Mouse (Mus musculus): ENCODE results near the gene Grin1. TPM values are rescaled to one million over a fixed set of nuclear protein-coding genes. Genes with fewer than 3 reads are reported as not detected.

The Grin1 gene
- total and polyA plus RNA-seq, 2 experiments from 2014 or later = 69.5 to 156 TPM

GRCm38 (mm10) chr2:25278928-25279882, 39.8 kb downstream of the Grin1 start:
- WGBS = 60% methylated on average over 13 of the region's 13 CpGs
- Histone ChIP-seq H3K4me1 (ENCODE audit: insufficient read depth, low read length) (no peaks in the 10 kb centered on the region), H3K4me2 (ENCODE audit: low read depth, low read length) (no peak overlapping the region), H3K4me3 (ENCODE audit: low read length) (no peak overlapping the region), H3K9me3 (ENCODE audit: low read length) (no peaks in the 10 kb centered on the region), H3K36me3 (ENCODE audit: insufficient read depth, low read length) (peaks cover 80% of the 10 kb centered on the region), H3K9ac (replicated peaks; ENCODE audit: low read length) (no peak overlapping the region), H3K27me3 (ENCODE audit: insufficient read depth, low read length) (no peaks in the 10 kb centered on the region), H3K27ac (no peak overlapping the region)
- peak; percentile 93 for DNase-seq (ENCODE audit: low spot score)
- peak; percentile 62 for ATAC-seq
- TF ChIP-seq CTCF (IDR thresholded peaks at IDR 0.05; ENCODE audit: low read depth) = peak; percentile 90

- H3K4me3 ChIP-seq (ENCODE audit: low read length) = peak overlapping the region; percentile 89
- no peaks in the 10 kb centered on the region for H3K9me3 ChIP-seq (ENCODE audit: low read length)
- peaks cover 54% of the 10 kb centered on the region for H3K36me3 ChIP-seq (ENCODE audit: insufficient read depth, low read length)
- no peak for DNase-seq (ENCODE audit: low spot score)
- 38% methylated on average over 16 of the region's 16 CpGs for WGBS
- no peak for TF ChIP-seq CTCF (IDR thresholded peaks at IDR 0.05; ENCODE audit: low read depth)
- H3K9ac ChIP-seq (replicated peaks; ENCODE audit: low read length) = peak overlapping the region; percentile 79
- peak overlapping the region; percentile 87 for H3K27ac ChIP-seq
- peak overlapping the region; percentile 95 for H3K4me2 ChIP-seq (ENCODE audit: low read depth, low read length)
- H3K4me1 ChIP-seq (ENCODE audit: insufficient read depth, low read length) = peaks cover 20% of the 10 kb centered on the region
- ATAC-seq = no peak
- no peaks in the 10 kb centered on the region for H3K27me3 ChIP-seq (ENCODE audit: insufficient read depth, low read length)
Observed at GRCm38 (mm10) chr2:25273010-25273409, 46.0 kb downstream of the Grin1 start.

- no peaks in the 10 kb centered on the region for H3K9me3 ChIP-seq (ENCODE audit: low read length)
- H3K36me3 ChIP-seq (ENCODE audit: insufficient read depth, low read length) = peaks cover 49% of the 10 kb centered on the region
- peaks cover 23% of the 10 kb centered on the region for H3K4me1 ChIP-seq (ENCODE audit: insufficient read depth, low read length)
- peak overlapping the region; percentile 95 for H3K4me2 ChIP-seq (ENCODE audit: low read depth, low read length)
- H3K27ac ChIP-seq = peak overlapping the region; percentile 87
- no peaks in the 10 kb centered on the region for H3K27me3 ChIP-seq (ENCODE audit: insufficient read depth, low read length)
- TF ChIP-seq CTCF (IDR thresholded peaks at IDR 0.05; ENCODE audit: low read depth) = no peak
- peak overlapping the region; percentile 89 for H3K4me3 ChIP-seq (ENCODE audit: low read length)
- ATAC-seq = peak; percentile 69
- H3K9ac ChIP-seq (replicated peaks; ENCODE audit: low read length) = peak overlapping the region; percentile 79
- no peak for DNase-seq (ENCODE audit: low spot score)
- WGBS = under 1% methylated on average over 16 of the region's 29 CpGs
Observed at GRCm38 (mm10) chr2:25272515-25272914, 46.5 kb downstream of the Grin1 start.

DNA sequence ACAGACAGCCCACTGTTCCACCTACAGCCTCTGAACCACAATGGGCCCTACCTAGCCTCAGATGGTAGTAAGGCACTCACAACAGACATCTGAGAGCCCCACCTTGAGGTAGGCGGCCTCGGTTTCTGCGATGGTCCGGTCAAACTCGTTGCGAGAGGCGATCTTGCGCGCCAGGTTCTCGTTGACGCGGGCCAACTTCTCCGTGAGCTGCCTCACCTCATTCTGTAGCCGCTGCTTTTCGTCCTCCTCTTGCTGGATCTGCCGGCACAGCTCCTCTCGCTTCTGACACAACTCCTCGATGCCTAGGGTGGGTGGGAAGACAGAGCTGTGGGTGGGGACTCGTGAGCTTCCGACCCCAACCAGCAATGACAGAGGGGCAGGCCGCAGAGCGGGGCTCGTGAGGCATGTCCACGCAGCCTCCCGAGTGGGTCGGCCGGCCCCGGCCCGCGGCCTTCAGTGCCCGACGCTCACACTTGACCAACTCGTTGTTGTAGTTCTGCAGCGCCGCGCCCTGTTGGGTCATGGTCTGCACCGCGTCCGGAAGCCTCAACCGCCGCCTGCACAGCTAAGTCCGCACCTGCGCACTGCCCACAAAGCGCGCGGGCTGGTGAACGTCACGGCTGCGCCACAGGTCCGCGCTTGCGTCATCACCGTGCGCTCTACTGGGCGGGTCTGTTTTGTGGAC, 47.0 kb downstream of the Grin1 start, which contains the start of the genes Ssna1 and Anapc2:
Ssna1 (minus strand) TSS at position 612 of the 685 bp plus-strand sequence.
Anapc2 (plus strand) TSS at position 652 of the 685 bp plus-strand sequence.
- peak; percentile 50 for TF ChIP-seq CTCF (IDR thresholded peaks at IDR 0.05; ENCODE audit: low read depth)
- peaks cover 28% of the 10 kb centered on the region for H3K4me1 ChIP-seq (ENCODE audit: insufficient read depth, low read length)
- 1% methylated on average over 55 of the region's 55 CpGs for WGBS

DNA sequence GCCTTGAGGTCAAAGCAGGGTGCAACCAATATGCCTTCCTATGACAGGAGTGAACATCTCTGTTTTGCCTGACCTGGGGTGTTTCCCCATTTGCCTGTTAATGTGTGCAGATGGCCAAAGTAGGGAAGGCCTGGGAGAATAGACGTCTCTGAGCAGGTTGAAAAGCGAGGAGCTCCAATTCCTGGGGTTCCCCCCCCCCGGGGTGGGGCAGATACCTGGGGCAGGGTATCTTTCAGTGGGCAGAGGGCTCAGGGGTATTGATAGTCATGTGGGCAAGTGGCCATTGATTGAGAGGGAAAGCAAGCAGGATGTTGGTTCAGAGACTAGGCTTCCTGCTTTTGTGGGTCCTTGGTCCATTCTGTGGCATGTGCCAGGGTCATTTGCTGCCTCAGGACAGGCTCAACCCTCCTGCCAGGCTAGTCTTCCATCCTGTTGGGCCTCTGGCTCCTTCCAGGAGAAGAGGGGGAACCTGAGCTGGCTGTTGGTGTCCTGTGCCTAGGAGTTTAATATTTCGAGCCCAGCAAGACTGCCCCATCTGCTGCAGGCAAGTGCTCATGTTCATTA, 51.2 kb downstream of the Grin1 start:
- DNase-seq (ENCODE audit: low spot score) = no peak
- Histone ChIP-seq H3K9me3 (ENCODE audit: low read length) (no peaks in the 10 kb centered on the region), H3K4me1 (ENCODE audit: insufficient read depth, low read length) (peaks cover 54% of the 10 kb centered on the region), H3K4me2 (ENCODE audit: low read depth, low read length) (peak overlapping the region; percentile 76), H3K9ac (replicated peaks; ENCODE audit: low read length) (no peak overlapping the region), H3K27ac (peak overlapping the region; percentile 81; the same call in 1 of the 2 replicates), H3K36me3 (ENCODE audit: insufficient read depth, low read length) (peaks cover 23% of the 10 kb centered on the region; the same call in 1 of the 2 replicates), H3K27me3 (ENCODE audit: insufficient read depth, low read length) (no peaks in the 10 kb centered on the region), H3K4me3 (ENCODE audit: low read length) (no peak overlapping the region)
- WGBS = 68% methylated on average over 4 of the region's 4 CpGs
- no peak for ATAC-seq
- no peak for TF ChIP-seq CTCF (IDR thresholded peaks at IDR 0.05; ENCODE audit: low read depth)

More for the DNA sequence above, 47.0 kb downstream of the Grin1 start, which contains the start of the genes Ssna1 and Anapc2:
- H3K27me3 ChIP-seq (ENCODE audit: insufficient read depth, low read length) = no peaks in the 10 kb centered on the region
- peak within 1 kb of the TSS; percentile 89 for H3K4me3 ChIP-seq (ENCODE audit: low read length)
- DNase-seq (ENCODE audit: low spot score) (peak; percentile 99), ATAC-seq (peak; percentile 96)
- H3K27ac ChIP-seq = peak within 1 kb of the TSS; percentile 87
- H3K9ac ChIP-seq (replicated peaks; ENCODE audit: low read length) = peak within 1 kb of the TSS; percentile 79
- peaks cover 48% of the 10 kb centered on the region for H3K36me3 ChIP-seq (ENCODE audit: insufficient read depth, low read length)
- no peaks in the 10 kb centered on the region for H3K9me3 ChIP-seq (ENCODE audit: low read length)
- H3K4me2 ChIP-seq (ENCODE audit: low read depth, low read length) = peak within 1 kb of the TSS; percentile 95

DNA sequence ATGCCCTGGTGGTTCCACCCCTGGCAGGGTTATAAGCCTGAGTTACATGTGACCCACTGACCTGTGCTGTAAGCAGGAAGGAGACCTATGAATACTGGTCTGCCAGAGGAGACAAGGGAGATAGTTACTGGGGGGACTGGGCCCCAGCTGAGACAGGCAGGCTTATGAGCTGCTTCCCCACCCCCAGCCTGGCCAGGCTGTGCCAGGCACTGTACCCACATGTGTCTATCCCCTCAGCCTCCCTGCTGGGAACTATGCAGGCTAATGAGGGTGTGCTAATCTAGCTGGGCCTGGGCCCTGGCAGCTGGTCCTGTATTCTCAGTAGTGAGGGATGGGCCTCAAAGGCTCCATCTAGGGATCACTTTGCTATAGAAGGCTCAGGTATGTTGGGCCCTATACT, 51.7 kb downstream of the Grin1 start:
- Histone ChIP-seq H3K9me3 (ENCODE audit: low read length) (no peaks in the 10 kb centered on the region), H3K4me3 (ENCODE audit: low read length) (0 out of 2 replicates have a peak overlapping the region, but pooled peaks have one; percentile 60), H3K9ac (replicated peaks; ENCODE audit: low read length) (no peak overlapping the region), H3K27ac (peak overlapping the region; percentile 81), H3K4me1 (ENCODE audit: insufficient read depth, low read length) (peaks cover 54% of the 10 kb centered on the region), H3K36me3 (ENCODE audit: insufficient read depth, low read length) (peaks cover 23% of the 10 kb centered on the region; the same call in 1 of the 2 replicates), H3K27me3 (ENCODE audit: insufficient read depth, low read length) (no peaks in the 10 kb centered on the region), H3K4me2 (ENCODE audit: low read depth, low read length) (peak overlapping the region; percentile 76)
- no peak for TF ChIP-seq CTCF (IDR thresholded peaks at IDR 0.05; ENCODE audit: low read depth)
- DNase-seq (ENCODE audit: low spot score) = peak; percentile 58
- ATAC-seq = no peak

Measured in hindbrain, postnatal 0 days (tissue).